Mouse (Mus musculus) cerebellum, adult 2 months (tissue): ENCODE results near the gene Cdan1. TPM values are rescaled to one million over a fixed set of nuclear protein-coding genes. Genes with fewer than 3 reads are reported as not detected.

Source experiments
- DNase-seq, 2 experiments: peaks; one replicate each; pipeline ENCODE4 v3.0.0; 2021
- H3K27ac ChIP-seq: fragments of 200-500 bp; 2 replicates; pipeline ENCODE4 v1.5.1; 2012; ENCODE audit warnings: low read length, control low read depth, inconsistent platforms; ENCODE audit not compliant: insufficient read depth
- H3K27me3 ChIP-seq: fragments of 200-500 bp; 2 replicates; pipeline ENCODE4 v1.6.1; 2012; ENCODE audit warnings: inconsistent platforms, mild to moderate bottlenecking, low read length, moderate library complexity; ENCODE audit not compliant: control insufficient read depth, insufficient read depth
- H3K4me1 ChIP-seq: fragments of 200-500 bp; 2 replicates; pipeline ENCODE4 v1.6.1; 2011; ENCODE audit warnings: low read length; ENCODE audit not compliant: control insufficient read depth, insufficient read depth
- H3K4me3 ChIP-seq: fragments of 200-500 bp; replicated peaks from 2 replicates; pipeline ENCODE3; 2011; ENCODE audit warnings: mild to moderate bottlenecking, low read depth, low read length, control low read depth; ENCODE audit not compliant: insufficient read depth
- CTCF ChIP-seq: fragments of 200-500 bp; IDR thresholded peaks from 2 replicates; pipeline ENCODE4 v1.5.1; 2011; ENCODE audit warnings: low read depth, mild to moderate bottlenecking, control low read depth, low read length, moderate library complexity, borderline replicate concordance; ENCODE audit not compliant: insufficient read depth
- POLR2A ChIP-seq: fragments of 200-500 bp; IDR thresholded peaks from 2 replicates; pipeline ENCODE4 v1.6.1; 2011; ENCODE audit warnings: low read length, control low read depth, borderline replicate concordance; ENCODE audit not compliant: insufficient read depth
- WGBS: fragments of 180-500 bp; shearing (Covaris S2); methylation state at CpG from one replicate; pipeline ENCODE4 v1.1.7; 2018; 5-methylcytosine and 5-hydroxymethylcytosine counted together
- polyA plus RNA-seq: library from polyadenylated mRNA; depleted of rRNA; stranded (reverse); fragments of >200 nt; gene quantifications from 2 replicates; pipeline ENCODE4 v1.2.3, GENCODE M21; 2012

The Cdan1 gene
- polyA plus RNA-seq, 1 experiment: 37.8 TPM

DNA sequence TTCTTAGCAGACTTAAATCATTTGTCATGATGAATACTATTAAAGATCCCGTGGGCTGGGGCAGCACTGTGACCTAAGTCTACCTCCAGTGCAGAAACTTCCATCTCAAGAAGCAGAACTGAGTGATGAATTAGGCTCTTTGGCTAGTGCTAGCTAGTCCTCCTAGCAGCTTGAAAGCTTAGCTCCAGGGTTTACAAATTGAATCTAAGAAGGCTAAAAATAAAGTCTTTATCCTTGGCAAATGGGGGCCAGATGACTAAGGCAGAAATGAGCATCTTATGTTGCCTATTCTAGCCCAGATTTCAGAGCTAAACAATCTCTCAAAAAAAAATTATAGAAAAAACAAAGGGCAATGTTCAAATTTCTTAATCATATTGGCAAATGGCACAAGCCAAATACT, 10.8 kb upstream of the Cdan1 start:
- Histone ChIP-seq H3K4me1 (no peaks in the 10 kb centered on the region), H3K27me3 (no peaks in the 10 kb centered on the region), H3K27ac (no peak overlapping the region), H3K4me3 (no peak overlapping the region)
- 88% methylated on average over 1 of the region's 1 CpGs for WGBS
- TF ChIP-seq CTCF (no peak), POLR2A (no peak)
- no peak for DNase-seq

DNA sequence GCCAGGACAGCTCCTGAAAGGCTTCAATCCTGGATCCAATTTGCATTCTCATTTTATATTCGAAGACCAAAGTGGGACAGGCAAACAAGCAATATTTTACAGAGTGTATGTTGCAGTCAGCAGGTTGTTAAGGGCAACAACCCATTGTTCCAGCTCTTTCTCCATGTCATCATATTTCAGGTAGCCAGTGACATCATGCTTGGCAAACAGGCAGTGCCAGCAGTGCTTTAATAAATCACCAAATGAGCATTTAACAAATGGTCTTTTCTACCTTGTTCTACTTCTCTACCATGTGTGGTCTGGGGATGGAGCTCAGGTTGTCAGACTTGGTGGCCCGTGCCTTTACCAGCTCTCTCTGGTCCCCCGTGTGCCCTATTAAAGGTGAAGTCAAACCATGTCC, 8.2 kb upstream of the Cdan1 start:
- 86% methylated on average over 3 of the region's 3 CpGs for WGBS
- Histone ChIP-seq H3K4me3 (no peak overlapping the region), H3K27me3 (no peaks in the 10 kb centered on the region), H3K4me1 (no peaks in the 10 kb centered on the region), H3K27ac (no peak overlapping the region)
- TF ChIP-seq POLR2A (no peak), CTCF (no peak)
- DNase-seq: no peak

DNA sequence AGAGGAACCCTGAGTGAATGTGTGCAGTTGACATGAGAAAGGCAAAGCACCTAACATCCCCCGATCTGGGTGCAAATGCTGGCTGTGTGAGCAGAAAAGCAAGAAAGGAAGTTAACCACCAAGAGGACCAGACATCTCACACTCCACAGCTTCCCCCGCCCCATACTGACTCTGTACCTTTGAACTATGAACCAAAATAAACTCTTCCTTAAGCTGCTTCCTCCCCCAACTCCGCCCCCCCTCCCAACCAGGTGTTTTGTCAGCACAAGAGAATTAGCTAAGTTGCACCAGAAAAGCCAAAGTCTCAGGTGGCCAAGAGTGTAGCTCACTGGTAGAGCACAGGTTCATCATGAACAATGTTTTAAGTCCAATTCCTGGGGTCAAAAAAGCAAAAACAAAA, 3.2 kb upstream of the Cdan1 start:
- H3K27me3 ChIP-seq: no peaks in the 10 kb centered on the region
- H3K27ac ChIP-seq: no peak overlapping the region
- H3K4me1 ChIP-seq: no peaks in the 10 kb centered on the region
- no peak for TF ChIP-seq POLR2A
- 93% methylated on average over 3 of the region's 3 CpGs for WGBS
- no peak for DNase-seq
- no peak overlapping the region for H3K4me3 ChIP-seq

DNA sequence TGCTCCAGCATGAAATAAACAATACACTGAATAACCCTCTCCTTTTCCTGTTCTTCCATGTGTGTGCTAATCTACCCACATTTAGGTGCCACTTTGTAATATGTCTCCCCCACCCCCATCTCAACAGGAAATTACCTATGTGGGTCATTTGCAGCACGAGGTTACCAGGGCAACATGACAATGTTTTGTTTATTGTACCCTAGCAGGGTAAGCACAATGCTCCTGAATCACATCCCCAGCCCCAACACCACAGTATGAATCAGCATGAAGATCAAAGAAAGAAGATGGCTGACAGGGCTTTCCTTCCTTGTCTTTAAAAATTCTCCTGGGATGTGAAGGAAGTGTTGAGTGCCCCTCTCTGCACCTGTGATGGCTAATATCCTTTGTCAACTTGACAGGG, 2.7 kb upstream of the Cdan1 start:
- H3K4me1 ChIP-seq: no peaks in the 10 kb centered on the region
- no peaks in the 10 kb centered on the region for H3K27me3 ChIP-seq
- no peak overlapping the region for H3K4me3 ChIP-seq
- DNase-seq: no peak
- TF ChIP-seq CTCF (no peak), POLR2A (no peak)
- WGBS: 39% methylated on average over 1 of the region's 1 CpGs
- H3K27ac ChIP-seq: no peak overlapping the region

GRCm38 (mm10) chr2:120850424-120851082, 625 bp upstream of the Cdan1 start, which contains the start of gene Ttbk2:
Ttbk2 (minus strand) TSS chr2:120850604.
- DNase-seq: peak; percentile 99 to 100
- TF ChIP-seq POLR2A (peak; percentile 84), CTCF (no peak)
- under 1% methylated on average over 39 of the region's 39 CpGs for WGBS
- H3K27ac ChIP-seq: peak within 1 kb of the TSS; percentile 42
- H3K4me3 ChIP-seq: peak within 1 kb of the TSS; percentile 67
- H3K27me3 ChIP-seq: no peaks in the 10 kb centered on the region
- no peaks in the 10 kb centered on the region for H3K4me1 ChIP-seq

GRCm38 (mm10) chr2:120845280-120845679, 4.6 kb downstream of the Cdan1 start:
- TF ChIP-seq CTCF (no peak), POLR2A (no peak)
- 92% methylated on average over 1 of the region's 1 CpGs for WGBS
- DNase-seq: no peak
- no peaks in the 10 kb centered on the region for H3K4me1 ChIP-seq
- H3K27me3 ChIP-seq: no peaks in the 10 kb centered on the region
- H3K4me3 ChIP-seq: no peak overlapping the region
- no peak overlapping the region for H3K27ac ChIP-seq

- Histone ChIP-seq H3K27me3 (no peaks in the 10 kb centered on the region), H3K27ac (no peak overlapping the region), H3K4me3 (no peak overlapping the region), H3K4me1 (no peaks in the 10 kb centered on the region)
- WGBS: 89% methylated on average over 4 of the region's 4 CpGs
- no peak for DNase-seq
- TF ChIP-seq CTCF (no peak), POLR2A (no peak)
These were observed 5.9 kb downstream of the Cdan1 start for GRCm38 (mm10) chr2:120843990-120844389.

DNA sequence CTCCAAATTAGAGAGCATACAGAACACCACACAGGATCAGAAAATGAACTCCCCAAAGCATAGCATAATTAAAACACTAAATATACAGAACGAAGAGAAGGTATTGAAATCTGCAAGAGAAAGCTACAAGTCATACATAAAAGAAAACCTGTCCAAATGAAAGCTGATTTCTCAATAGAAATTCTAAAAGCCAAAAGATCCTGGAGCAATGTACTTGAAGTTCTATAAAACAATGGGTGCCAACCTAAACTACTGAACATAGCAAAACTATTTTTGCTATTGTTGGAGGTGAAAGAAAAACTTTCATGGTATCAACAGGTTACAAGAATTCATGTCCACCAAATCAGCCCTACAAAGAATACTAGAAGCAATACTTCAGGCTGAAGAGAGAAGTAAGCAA, 8.7 kb downstream of the Cdan1 start:
- Histone ChIP-seq H3K27ac (no peak overlapping the region), H3K27me3 (no peaks in the 10 kb centered on the region), H3K4me3 (no peak overlapping the region), H3K4me1 (no peaks in the 10 kb centered on the region)
- DNase-seq: no peak
- 86% methylated on average over 1 of the region's 1 CpGs for WGBS
- TF ChIP-seq POLR2A (no peak), CTCF (no peak)
